In the genomic region with DNA sequence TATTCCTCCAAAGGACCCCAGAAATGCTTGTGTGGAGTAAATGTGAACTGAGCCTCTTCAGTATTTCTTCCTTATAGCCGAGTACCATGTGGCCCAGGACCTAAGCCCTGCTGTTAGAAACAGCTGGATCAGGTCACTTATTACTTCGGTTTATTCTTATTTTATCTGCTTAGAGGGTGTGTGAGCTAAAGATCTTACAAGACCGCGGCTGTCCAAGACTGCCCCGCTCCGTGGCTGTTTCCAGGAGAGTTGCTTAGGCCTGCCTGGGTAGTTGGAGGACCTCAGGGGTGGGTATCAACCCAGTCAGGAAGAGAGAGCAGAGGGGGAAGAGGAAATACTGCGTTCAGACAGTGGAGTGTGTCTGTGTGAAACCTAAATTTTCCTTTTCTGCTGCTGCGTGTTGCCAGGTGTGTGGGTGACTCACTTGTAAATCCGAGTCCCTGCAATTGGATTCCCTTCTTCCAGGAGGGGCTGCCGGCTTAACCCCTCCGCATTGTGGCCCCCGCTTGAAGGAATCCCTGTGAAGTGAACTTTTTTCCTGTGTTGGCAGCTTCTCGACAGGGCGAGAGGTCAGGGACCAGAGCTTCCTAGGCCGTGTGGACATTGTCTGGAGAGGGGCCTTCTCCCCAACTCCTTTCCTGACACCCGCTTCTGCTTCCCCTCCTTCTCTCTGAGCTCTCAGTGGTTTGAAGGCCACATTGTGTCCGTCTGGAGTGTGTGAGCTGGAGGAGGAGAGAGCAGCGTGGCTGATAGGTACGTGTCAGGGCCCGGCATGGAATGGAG, we compare ENCODE assay signal across 14 mouse cellular contexts. TPM values are rescaled to one million over a fixed set of nuclear protein-coding genes. Genes with fewer than 3 reads are reported as not detected.
DNase-seq lines count a peak whose midpoint lies in the region; ATAC-seq and TF ChIP-seq lines count a peak whose summit lies in the region.
"Had no signal": no experiment of that assay in that cellular context is flagged by ENCODE, and none has a peak within 500 bp of the region (broad histone marks: within the 10 kb centered on the region; RNA-seq: fewer than 3 reads in every experiment).

No protein-coding gene starts in this region.

- no peak overlapping the region for H3K4me3 ChIP-seq in hindbrain, embryonic 10.5 days
- no peak overlapping the region for H3K4me3 ChIP-seq in hindbrain, embryonic 11.5 days (ENCODE audit: low read depth, low read length)
- H3K4me3 ChIP-seq in lung, embryonic 16.5 days (ENCODE audit: low read length), result no peak overlapping the region
- no peak overlapping the region for H3K4me3 ChIP-seq in heart, postnatal 0 days (ENCODE audit: low read depth, low read length)
- no peak overlapping the region for H3K4me3 ChIP-seq in limb, embryonic 15.5 days
- H3K4me3 ChIP-seq: midbrain, embryonic 12.5 days; neural tube, embryonic 12.5 days had no signal

- H3K27me3 ChIP-seq in hindbrain, embryonic 10.5 days (ENCODE audit: insufficient read depth, poor library complexity, severe bottlenecking), result no peaks in the 10 kb centered on the region
- no peaks in the 10 kb centered on the region for H3K27me3 ChIP-seq in hindbrain, embryonic 11.5 days (ENCODE audit: control insufficient read depth, insufficient read depth, low read length)
- H3K27me3 ChIP-seq in lung, embryonic 16.5 days (ENCODE audit: control insufficient read depth, insufficient read depth, low read depth, low read length), result no peaks in the 10 kb centered on the region
- no peaks in the 10 kb centered on the region for H3K27me3 ChIP-seq in heart, postnatal 0 days (ENCODE audit: control insufficient read depth, insufficient read depth, low read length)
- no peaks in the 10 kb centered on the region for H3K27me3 ChIP-seq in limb, embryonic 15.5 days
- H3K27me3 ChIP-seq: midbrain, embryonic 12.5 days; neural tube, embryonic 12.5 days had no signal

- H3K4me2 ChIP-seq in hindbrain, embryonic 11.5 days (replicated peaks; ENCODE audit: low read depth, low read length), result no peak overlapping the region
- no peak overlapping the region for H3K4me2 ChIP-seq in lung, embryonic 16.5 days (ENCODE audit: low read depth, low read length)
- H3K4me2 ChIP-seq in heart, postnatal 0 days (ENCODE audit: low read depth, low read length), result no peak overlapping the region
- H3K4me2 ChIP-seq in limb, embryonic 15.5 days, result no peak overlapping the region
- H3K4me2 ChIP-seq: liver, embryonic 11.5 days; midbrain, embryonic 12.5 days; neural tube, embryonic 12.5 days had no signal

- peak overlapping the region; percentile 10; the same call in 1 of the 2 replicates for H3K27ac ChIP-seq in hindbrain, embryonic 10.5 days
- H3K27ac ChIP-seq in hindbrain, embryonic 11.5 days (ENCODE audit: low read depth, low read length), result no peak overlapping the region
- peak overlapping the region; percentile 74 for H3K27ac ChIP-seq in lung, embryonic 16.5 days (ENCODE audit: low read length)
- H3K27ac ChIP-seq in heart, postnatal 0 days (ENCODE audit: low read depth), result peak overlapping the region; percentile 86
- peak overlapping the region; percentile 39; the same call in 1 of the 2 replicates for H3K27ac ChIP-seq in limb, embryonic 15.5 days
- H3K27ac ChIP-seq: midbrain, embryonic 12.5 days; neural tube, embryonic 12.5 days had no signal

- H3K36me3 ChIP-seq in hindbrain, embryonic 10.5 days, result no peaks in the 10 kb centered on the region
- H3K36me3 ChIP-seq in hindbrain, embryonic 11.5 days (ENCODE audit: control insufficient read depth, insufficient read depth, low read length), result no peaks in the 10 kb centered on the region
- no peaks in the 10 kb centered on the region for H3K36me3 ChIP-seq in lung, embryonic 16.5 days (ENCODE audit: control insufficient read depth, insufficient read depth, low read length)
- H3K36me3 ChIP-seq in heart, postnatal 0 days (replicated peaks; ENCODE audit: control insufficient read depth, insufficient read depth, low read length), result no peaks in the 10 kb centered on the region
- no peaks in the 10 kb centered on the region for H3K36me3 ChIP-seq in limb, embryonic 15.5 days
- H3K36me3 ChIP-seq: midbrain, embryonic 12.5 days; neural tube, embryonic 12.5 days had no signal

- H3K9me3 ChIP-seq in hindbrain, embryonic 10.5 days, result no peaks in the 10 kb centered on the region
- H3K9me3 ChIP-seq in hindbrain, embryonic 11.5 days (ENCODE audit: control insufficient read depth, low read length), result no peaks in the 10 kb centered on the region
- H3K9me3 ChIP-seq in lung, embryonic 16.5 days (ENCODE audit: control insufficient read depth, low read length), result no peaks in the 10 kb centered on the region
- H3K9me3 ChIP-seq in heart, postnatal 0 days (replicated peaks; ENCODE audit: control insufficient read depth, low read length), result no peaks in the 10 kb centered on the region
- no peaks in the 10 kb centered on the region for H3K9me3 ChIP-seq in limb, embryonic 15.5 days
- H3K9me3 ChIP-seq: midbrain, embryonic 12.5 days; neural tube, embryonic 12.5 days had no signal

- H3K4me1 ChIP-seq in hindbrain, embryonic 10.5 days (replicated peaks), result peaks cover 36% of the 10 kb centered on the region
- H3K4me1 ChIP-seq in hindbrain, embryonic 11.5 days (replicated peaks; ENCODE audit: control insufficient read depth, insufficient read depth, low read length), result peaks cover 3% of the 10 kb centered on the region; the same call in 1 of the 2 replicates
- H3K4me1 ChIP-seq in lung, embryonic 16.5 days (replicated peaks; ENCODE audit: control insufficient read depth, insufficient read depth, low read length), result peaks cover 41% of the 10 kb centered on the region
- H3K4me1 ChIP-seq in heart, postnatal 0 days (ENCODE audit: control insufficient read depth, insufficient read depth), result peaks cover 44% of the 10 kb centered on the region
- H3K4me1 ChIP-seq in limb, embryonic 15.5 days, result peaks cover 34% of the 10 kb centered on the region

- no peak for DNase-seq in hindbrain, embryonic 10.5 days (ENCODE audit: low spot score)
- no peak for DNase-seq in hindbrain, embryonic 11.5 days (ENCODE audit: low spot score)
- DNase-seq in lung, postnatal 14 days, result no peak
- DNase-seq in heart, postnatal 0 days (ENCODE audit: low spot score), result no peak
- DNase-seq in retina, embryonic 14.5 days (ENCODE audit: low spot score), result no peak
- DNase-seq: adrenal gland, postnatal 36 days; cerebellum, adult 18-20 months; right cerebral cortex, adult 18-20 months had no signal

- no peak for TF ChIP-seq CTCF in heart, postnatal 0 days (IDR thresholded peaks at IDR 0.05; ENCODE audit: low read depth)

- ATAC-seq in hindbrain, embryonic 11.5 days (ENCODE audit: low FRiP score), result no peak
- ATAC-seq in lung, embryonic 16.5 days (ENCODE audit: low read depth), result peak; percentile 37
- ATAC-seq in heart, postnatal 0 days (ENCODE audit: insufficient read depth, low read depth), result no peak
- ATAC-seq in limb, embryonic 15.5 days (ENCODE audit: insufficient number of reproducible peaks, low FRiP score, low TSS enrichment, low read depth), result no peak
- ATAC-seq: forebrain, embryonic 16.5 days had no signal

- no peak for TF ChIP-seq EP300 in heart, postnatal 0 days (IDR thresholded peaks at IDR 0.05; ENCODE audit: low read depth)

- WGBS in hindbrain, embryonic 10.5 days, result 83% methylated on average over 20 of the region's 20 CpGs
- 80% methylated on average over 20 of the region's 20 CpGs for WGBS in hindbrain, embryonic 11.5 days
- WGBS in lung, embryonic 16.5 days, result 42% methylated on average over 20 of the region's 20 CpGs
- WGBS in heart, postnatal 0 days, result 66% methylated on average over 20 of the region's 20 CpGs
- 60% methylated on average over 20 of the region's 20 CpGs for WGBS in limb, embryonic 15.5 days

- no peak overlapping the region for H3K9ac ChIP-seq in hindbrain, embryonic 11.5 days (ENCODE audit: low read depth, low read length)
- peak overlapping the region; percentile 21; the same call in 1 of the 2 replicates for H3K9ac ChIP-seq in lung, embryonic 16.5 days (ENCODE audit: low read length)
- H3K9ac ChIP-seq in heart, postnatal 0 days (replicated peaks; ENCODE audit: low read depth, low read length), result no peak overlapping the region
- no peak overlapping the region for H3K9ac ChIP-seq in limb, embryonic 15.5 days
- H3K9ac ChIP-seq: midbrain, embryonic 12.5 days; neural tube, embryonic 12.5 days had no signal

RNA-seq across cellular contexts. Expression of gene Zfp366, which starts 51.0 kb away (rescaled TPM):
- 0.43 and 0.45 TPM in 2 replicates for polyA plus RNA-seq in hindbrain, embryonic 10.5 days (2016; fragmentation: Nextera tagmentation; extraction: Ambion mirVana)
- 0.91 and 0.95 TPM in 2 replicates for polyA plus RNA-seq in hindbrain, embryonic 11.5 days (2014; fragmentation: Nextera tagmentation; extraction: Ambion mirVana)
- 1.1 TPM in 2 replicates for polyA plus RNA-seq in lung, embryonic 16.5 days (2015; fragmentation: Nextera tagmentation; extraction: Ambion mirVana)
- total RNA-seq in heart, postnatal 0 days (2014; rRNA removed; ENCODE audit: low replicate concordance), result 4.5 and 5.6 TPM in 2 replicates
- 0.82 TPM in 2 replicates for polyA plus RNA-seq in heart, postnatal 0 days (2015; fragmentation: Nextera tagmentation; extraction: Ambion mirVana)
- polyA plus RNA-seq in limb, embryonic 15.5 days (2015; fragmentation: Nextera tagmentation; extraction: Ambion mirVana), result 0.62 and 0.67 TPM in 2 replicates
